Mouse (Mus musculus) cerebellum, postnatal 4 days (tissue): ENCODE measurements at regions not wholly inside any gene's neighbourhood (a gene's known extent, or its start where the extent isn't known, plus 50 kb on each side); places are given as distances from the start of the nearest gene placed in this dataset.

Experiments
- DNase-seq, 2 experiments: peaks; one replicate each; pipeline ENCODE4 v3.0.0; 2022; ENCODE audit warnings: low spot score in 2 of 2, mixed read lengths in 1 of 2

GRCm38 (mm10) chr12:112438206-112438605, 51.0 kb upstream of the A530016L24Rik start:
- DNase-seq: no peak
